Mouse (Mus musculus) duodenum, adult 2 months (tissue): ENCODE measurements around the gene Cgrrf1. TPM values are rescaled to one million over a fixed set of nuclear protein-coding genes. Genes with fewer than 3 reads are reported as not detected.

Experiments used
- polyA plus RNA-seq: library from polyadenylated mRNA; depleted of rRNA; stranded (reverse); fragments of >200 nt; gene quantifications from 2 replicates; pipeline ENCODE4 v1.2.3, GENCODE M21; 2012; ENCODE audit warnings: low replicate concordance; rRNA removed

Cgrrf1 gene
- polyA plus RNA-seq: 8.7 and 11.2 TPM in 2 replicates

GRCm38 (mm10) chr14:46831837-46832333 lies at the start of gene Cgrrf1:
Gene Cgrrf1, plus strand, starts transcription at chr14:46832125.

DNA sequence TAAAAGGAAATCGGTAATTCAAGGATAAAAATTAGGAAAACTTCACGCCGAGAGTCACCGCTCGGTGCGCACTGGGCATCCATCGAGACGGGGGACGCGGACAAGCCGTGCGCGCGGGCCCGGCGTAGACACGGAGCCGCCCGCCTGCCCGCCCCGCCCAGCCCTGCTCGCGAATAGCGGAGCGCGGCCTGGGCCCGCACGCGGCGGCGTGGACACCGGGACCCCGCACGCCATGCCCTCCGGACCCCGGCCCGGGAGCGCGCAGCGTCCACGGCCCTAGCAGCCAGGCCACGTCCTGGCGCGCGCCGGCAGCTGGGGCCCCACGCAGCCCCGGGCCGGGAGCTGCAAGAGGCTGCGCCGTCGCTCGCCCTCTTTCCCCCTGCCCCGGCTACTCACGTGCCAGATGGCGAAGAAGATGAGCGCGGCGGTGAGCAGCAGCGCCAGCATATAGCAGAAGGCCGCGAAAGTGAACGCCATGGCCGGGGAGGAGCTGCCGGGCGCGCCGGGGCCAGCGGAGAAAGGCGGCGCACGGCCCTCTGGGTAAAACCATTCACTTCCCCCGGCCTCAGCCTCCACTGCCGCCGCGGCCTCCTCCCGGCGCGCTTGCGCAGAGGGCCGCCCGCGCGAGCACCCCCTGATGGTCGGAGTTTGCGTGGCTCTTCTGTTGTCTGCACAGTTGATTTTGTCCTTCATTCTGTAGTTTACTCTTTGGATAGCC lies 44.0 kb upstream of the Cgrrf1 start, which contains the start of gene Cnih1:
TSS of gene Cnih1 (minus strand) at position 625 of the 718 bp plus-strand sequence.

DNA sequence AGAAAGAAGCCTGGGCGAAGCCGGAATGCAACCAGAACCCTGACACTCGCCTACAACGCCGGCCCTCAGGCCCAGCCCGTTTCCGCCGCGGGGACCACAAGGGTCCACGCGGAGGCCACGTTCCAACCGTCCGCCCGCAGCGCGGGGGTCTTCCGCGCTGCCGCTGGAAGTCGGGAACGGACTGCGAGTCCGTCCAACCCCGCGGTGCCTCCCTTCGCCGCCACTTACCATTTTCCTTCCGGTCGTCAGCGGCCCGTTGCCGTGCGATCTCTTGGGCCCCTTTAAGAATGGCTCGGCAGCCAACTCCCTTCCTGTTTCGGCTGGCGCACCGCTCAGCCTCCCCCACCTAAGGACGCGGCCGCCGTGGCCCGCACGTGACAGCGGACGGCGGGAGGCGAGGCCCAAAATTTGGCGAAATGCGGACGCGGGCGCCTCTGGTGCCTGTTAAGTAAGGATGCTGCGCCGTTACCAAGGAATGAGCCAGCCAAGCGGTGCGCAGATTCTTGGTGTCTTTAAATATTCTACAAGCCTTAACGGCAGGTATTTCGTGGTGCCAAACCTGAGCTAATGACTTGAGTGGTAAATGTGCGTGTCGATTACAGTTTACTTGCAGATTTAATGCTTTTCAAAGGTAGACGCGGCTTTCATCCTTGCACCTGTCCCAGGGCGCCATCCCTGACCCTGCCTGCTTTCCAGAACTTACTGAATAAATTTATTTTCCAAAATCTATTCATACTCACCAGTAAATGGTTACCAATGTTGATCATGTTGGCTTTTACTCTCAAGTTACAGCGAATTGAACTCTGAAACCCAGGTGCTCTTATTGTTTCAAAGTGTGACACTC lies 9.8 kb upstream of the Cgrrf1 start, which contains the start of gene Gmfb:
TSS of gene Gmfb (minus strand) at position 370 of the 844 bp plus-strand sequence.

GRCm38 (mm10) chr14:46882431-46883067 lies 50.6 kb downstream of the Cgrrf1 start, which contains the start of gene Samd4:
Gene Samd4, plus strand, starts transcription at chr14:46882854.

Other genes starting within 250 kb of the Cgrrf1 start
- 0.51 and 1.5 TPM in 2 replicates for gene Cdkn3, start 71.6 kb upstream of the Cgrrf1 start, polyA plus RNA-seq
- gene Cnih1, start 43.7 kb upstream of the Cgrrf1 start, polyA plus RNA-seq: 72.1 and 110 TPM in 2 replicates
- gene Gmfb, start 9.9 kb upstream of the Cgrrf1 start, polyA plus RNA-seq: 0.89 and 1.4 TPM in 2 replicates
- 0.92 and 5.8 TPM in 2 replicates for gene Samd4, start 50.7 kb downstream of the Cgrrf1 start, polyA plus RNA-seq